Mouse (Mus musculus): Measurements from ENCODE around the gene Gpr84.

Gene Gpr84

GRCm38 (mm10) chr15:103310365-103310910, at the start of gene Gpr84:
Gene Gpr84 (minus strand): TSS chr15:103310612.
- no peak for DNase-seq

DNA sequence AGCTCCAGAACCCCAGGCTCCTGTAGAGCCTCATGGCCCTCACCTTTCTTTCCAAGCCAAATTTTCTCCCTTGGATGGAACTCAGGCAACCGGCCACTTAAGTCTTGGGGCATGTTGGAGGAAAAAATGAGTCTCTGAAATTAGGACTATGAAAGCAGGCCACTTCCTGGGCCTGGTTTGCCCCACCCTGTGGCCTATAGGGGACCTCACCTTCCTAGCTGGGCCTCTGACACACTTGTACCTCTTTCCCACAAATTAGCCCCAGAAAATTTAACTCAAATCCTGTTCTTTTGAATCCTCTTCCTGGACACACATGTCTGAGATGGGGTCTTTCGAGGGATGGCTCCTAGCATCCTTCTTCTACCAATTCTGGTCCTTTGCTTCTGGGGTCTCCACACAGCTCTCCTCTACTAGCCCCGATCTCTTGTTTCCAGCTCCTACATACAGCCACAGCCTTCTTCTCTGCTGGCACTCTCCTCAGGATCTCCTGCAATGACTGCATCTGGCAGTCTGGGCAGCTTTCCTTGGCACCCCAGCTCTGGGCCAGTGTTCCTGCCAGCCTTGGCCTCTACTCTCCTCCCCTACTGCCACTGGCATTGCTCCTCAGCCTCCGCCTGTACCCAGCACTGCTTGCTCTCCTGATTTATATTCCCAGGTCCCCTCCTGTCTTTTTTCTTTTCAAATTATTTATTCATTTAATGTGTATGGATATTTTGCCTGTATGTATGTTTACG, 49.6 kb upstream of the Gpr84 start:
- peak; percentile 91 for DNase-seq

- DNase-seq, result peak; percentile 29
These were observed 48.7 kb upstream of the Gpr84 start for GRCm38 (mm10) chr15:103359122-103359510.

GRCm38 (mm10) chr15:103358278-103359121, 48.1 kb upstream of the Gpr84 start:
- DNase-seq, result peak; percentile 23

GRCm38 (mm10) chr15:103357817-103358216, 47.4 kb upstream of the Gpr84 start:
- DNase-seq, result peak; percentile 11

DNA sequence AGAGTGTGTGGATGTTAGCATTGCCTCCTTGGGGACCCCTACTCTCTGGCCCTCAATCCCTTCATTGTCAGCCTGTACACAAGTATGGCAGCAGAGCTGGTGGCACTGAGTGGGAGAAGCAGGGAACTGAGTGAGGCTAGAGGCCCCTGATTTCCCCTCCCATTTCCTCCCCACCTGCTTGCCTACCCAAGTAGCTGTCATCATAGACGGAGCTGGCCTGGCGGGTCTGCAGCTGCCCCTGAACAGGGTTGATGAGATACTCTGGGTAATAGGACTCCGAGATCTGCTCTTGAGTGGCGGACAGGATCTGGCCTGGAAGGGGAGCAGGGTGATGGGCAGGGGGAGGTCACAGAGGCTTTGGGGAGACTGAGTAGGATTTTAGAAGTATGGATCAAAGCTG, 45.7 kb upstream of the Gpr84 start:
- no peak for DNase-seq

GRCm38 (mm10) chr15:103355420-103355819, 45.0 kb upstream of the Gpr84 start:
- no peak for DNase-seq

- peak; percentile 89 for DNase-seq
These were observed 44.3 kb upstream of the Gpr84 start for GRCm38 (mm10) chr15:103354690-103355089.

DNA sequence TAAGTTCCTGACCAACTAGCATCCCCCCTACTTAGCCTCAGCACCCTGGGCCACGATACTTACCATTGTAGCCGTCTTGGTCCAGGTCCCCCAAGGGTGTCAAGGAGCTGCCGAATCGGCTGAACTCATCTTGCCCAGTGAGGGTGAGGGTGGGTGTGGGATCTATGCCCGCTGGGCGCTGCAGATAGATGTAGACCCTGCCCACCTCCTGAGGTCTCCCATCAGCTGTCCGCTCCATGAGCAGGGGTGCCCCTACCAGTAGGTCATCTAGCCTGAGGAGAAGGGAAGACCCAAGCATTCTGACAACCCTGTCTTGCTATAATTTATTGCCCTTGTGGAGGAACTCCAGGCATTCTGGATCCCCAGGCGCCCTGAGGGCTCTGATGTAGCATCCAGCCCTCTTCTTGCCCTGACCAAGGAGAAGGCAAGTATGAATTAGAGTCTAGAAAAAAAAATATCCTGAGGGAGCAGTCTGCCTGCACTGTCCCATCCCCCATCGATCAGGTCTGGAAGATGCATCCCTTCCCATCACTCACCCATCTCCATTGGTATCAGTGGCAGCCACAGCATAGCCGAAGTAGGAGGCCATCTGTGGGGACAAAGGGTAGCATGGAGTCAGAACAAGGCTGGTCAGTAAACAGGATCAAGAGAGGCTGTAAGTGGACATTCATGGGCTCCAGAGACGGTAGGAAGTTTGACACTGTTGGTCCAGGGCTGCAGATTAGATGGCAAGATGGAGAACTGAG, 43.3 kb upstream of the Gpr84 start:
- no peak for DNase-seq

GRCm38 (mm10) chr15:103352856-103353255, 42.4 kb upstream of the Gpr84 start:
- DNase-seq, result no peak

DNA sequence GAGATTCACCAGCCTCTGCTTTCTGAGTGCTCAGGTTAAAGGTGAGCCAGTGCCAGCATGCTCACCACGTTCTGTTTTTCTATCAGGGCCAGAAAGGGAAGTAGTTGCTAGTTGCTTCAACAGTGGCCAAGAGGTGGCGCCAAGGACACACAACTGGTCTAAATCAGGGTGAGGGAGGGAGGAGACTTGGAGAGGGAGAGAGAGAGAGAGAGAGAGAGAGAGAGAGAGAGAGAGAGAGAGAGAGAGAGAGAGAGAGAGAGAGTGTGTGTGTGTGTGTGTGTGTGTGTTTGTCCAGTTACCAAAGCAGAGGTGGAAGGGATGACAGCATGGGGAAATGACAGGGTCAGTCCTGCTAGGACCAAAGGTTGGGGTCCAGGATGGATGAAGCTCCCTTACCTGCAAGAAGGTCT, 36.9 kb upstream of the Gpr84 start:
- no peak for DNase-seq

DNA sequence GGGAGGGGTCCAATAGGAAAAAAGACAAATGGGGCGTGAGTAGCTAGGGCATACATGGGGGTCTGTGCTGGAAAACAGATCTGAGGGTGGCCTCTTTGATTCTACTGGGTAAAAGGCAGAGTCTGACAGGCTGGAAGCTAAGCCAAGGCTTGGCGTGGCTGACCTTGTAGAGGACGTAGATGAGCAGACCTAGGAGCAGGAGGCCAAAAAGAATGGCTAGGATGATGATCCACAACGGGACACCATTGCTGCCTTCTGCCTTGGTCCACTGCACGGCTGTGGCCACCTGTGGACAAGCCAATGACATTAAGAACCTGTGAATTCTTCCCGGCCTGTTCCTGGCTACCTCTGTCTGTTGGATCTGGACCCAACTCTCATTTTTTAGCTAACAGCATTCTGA, 35.4 kb upstream of the Gpr84 start:
- no peak for DNase-seq

DNA sequence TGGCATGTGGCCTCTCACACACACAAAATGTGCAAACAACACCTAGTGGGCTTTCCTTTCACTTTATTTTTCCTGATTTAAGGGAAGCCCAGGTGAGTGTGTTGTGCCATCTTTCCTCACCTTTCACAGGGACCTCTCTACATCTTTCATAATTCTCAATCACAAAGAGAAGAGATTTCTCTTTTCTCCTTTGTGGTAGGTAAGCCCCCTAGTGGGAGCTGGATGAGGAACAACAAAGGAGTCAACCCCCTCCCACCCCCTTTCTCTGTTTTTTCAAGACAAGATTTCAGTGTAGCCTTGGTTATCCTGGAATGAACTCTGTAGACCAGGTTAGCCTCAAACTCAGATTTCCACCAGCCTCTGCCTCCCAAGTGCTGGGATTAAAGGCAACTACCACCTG, 33.1 kb upstream of the Gpr84 start:
- DNase-seq, result no peak

GRCm38 (mm10) chr15:103343008-103343407, 32.6 kb upstream of the Gpr84 start:
- no peak for DNase-seq

- DNase-seq, result no peak
These were observed 32.0 kb upstream of the Gpr84 start for GRCm38 (mm10) chr15:103342415-103342814.

- DNase-seq, result no peak
These were observed 31.1 kb upstream of the Gpr84 start for GRCm38 (mm10) chr15:103341547-103341946.

GRCm38 (mm10) chr15:103340786-103341185, 30.4 kb upstream of the Gpr84 start:
- no peak for DNase-seq

DNA sequence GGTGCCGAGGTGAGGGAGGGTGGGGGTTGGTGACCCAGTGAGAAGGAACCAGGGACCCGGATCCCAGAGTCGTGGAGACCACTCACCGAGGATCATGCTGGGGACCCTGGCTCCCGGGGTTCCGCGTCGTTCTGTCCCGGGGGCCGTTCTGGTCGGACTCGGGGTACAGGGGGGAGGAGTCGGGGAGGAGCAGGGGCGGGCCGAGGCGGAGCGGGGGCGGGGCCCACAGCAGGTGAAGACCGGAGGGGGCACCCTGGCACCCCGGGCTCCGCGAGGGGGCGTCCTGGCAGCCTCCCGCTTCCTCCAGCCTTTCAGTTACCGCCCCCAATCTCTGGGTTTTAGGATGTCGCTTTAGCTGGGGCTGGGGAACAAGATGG, 29.5 kb upstream of the Gpr84 start, which contains the start of gene Zfp385a:
Gene Zfp385a, minus strand, starts transcription at position 133 of the 377 bp plus-strand sequence.
- DNase-seq, result no peak

GRCm38 (mm10) chr15:103339166-103339960, 29.0 kb upstream of the Gpr84 start:
- peak; percentile 18 for DNase-seq

- peak; percentile 19 for DNase-seq
These were observed 28.4 kb upstream of the Gpr84 start for GRCm38 (mm10) chr15:103338829-103339165.

GRCm38 (mm10) chr15:103336996-103337667, 26.7 kb upstream of the Gpr84 start:
- no peak for DNase-seq

Data from cerebellum, adult 11-12 months (tissue).